Mouse (Mus musculus) brain, embryonic 14.5 days (tissue): Measurements from ENCODE around the gene Dpm3.

Experiments
- CTCF ChIP-seq: fragments of 200-500 bp; IDR thresholded peaks from 2 replicates; pipeline ENCODE4 v1.5.1; 2012; ENCODE audit warnings: inconsistent platforms, mild to moderate bottlenecking, moderate library complexity, borderline replicate concordance; ENCODE audit not compliant: insufficient read depth, insufficient read length; ENCODE audit errors: extremely low read depth
- POLR2A ChIP-seq: fragments of 200-500 bp; IDR thresholded peaks from 2 replicates; pipeline ENCODE4 v1.6.1; 2012; ENCODE audit warnings: mild to moderate bottlenecking, inconsistent platforms, borderline replicate concordance; ENCODE audit not compliant: poor library complexity, insufficient read depth, insufficient read length, severe bottlenecking; ENCODE audit errors: extremely low read depth

GRCm38 (mm10) chr3:89308089-89308488 is 48.9 kb downstream of the Dpm3 start:
- TF ChIP-seq CTCF (peak; percentile 87), POLR2A (no peak)
